Mouse (Mus musculus): ENCODE results near the gene Traf3ip3.

Traf3ip3 gene

GRCm38 (mm10) chr1:193207503-193207902 lies 6.0 kb upstream of the Traf3ip3 start, which contains the start of gene Lamb3:
TSS of gene Lamb3 (plus strand) at chr1:193207699.
- DNase-seq (ENCODE audit: low read depth) = peak; percentile 50

DNA sequence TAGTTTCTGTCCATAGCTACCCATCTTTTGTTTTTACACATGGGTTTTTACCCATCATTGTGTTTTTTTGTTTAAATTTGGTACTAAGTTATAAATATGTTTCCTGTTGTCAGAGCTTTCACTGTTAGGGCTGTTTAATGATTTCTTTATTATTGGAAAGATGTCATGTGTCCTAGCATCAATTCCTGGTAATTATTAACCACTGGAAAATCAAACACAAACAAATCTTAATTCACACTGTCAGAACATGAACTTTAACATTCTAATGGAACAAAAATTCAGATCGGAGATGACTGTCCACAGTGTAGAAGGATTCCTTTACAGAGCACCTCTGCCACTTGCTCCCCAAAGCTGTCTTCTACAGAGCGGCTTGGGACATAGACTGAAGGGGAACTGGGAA lies 3.9 kb upstream of the Traf3ip3 start:
- no peak for DNase-seq (ENCODE audit: low read depth)

- no peak for DNase-seq (ENCODE audit: low read depth)
Observed at GRCm38 (mm10) chr1:193203821-193204220, 2.3 kb upstream of the Traf3ip3 start.

- DNase-seq (ENCODE audit: low read depth) = no peak
Observed at GRCm38 (mm10) chr1:193200640-193201382, 692 bp downstream of the Traf3ip3 start.

- DNase-seq (ENCODE audit: low read depth) = peak; percentile 51
Observed at GRCm38 (mm10) chr1:193198312-193198711, 3.2 kb downstream of the Traf3ip3 start.

GRCm38 (mm10) chr1:193197494-193198205 lies 3.9 kb downstream of the Traf3ip3 start:
- no peak for DNase-seq (ENCODE audit: low read depth)

- DNase-seq (ENCODE audit: low read depth) = no peak
Observed at GRCm38 (mm10) chr1:193195169-193195810, 6.2 kb downstream of the Traf3ip3 start.

DNA sequence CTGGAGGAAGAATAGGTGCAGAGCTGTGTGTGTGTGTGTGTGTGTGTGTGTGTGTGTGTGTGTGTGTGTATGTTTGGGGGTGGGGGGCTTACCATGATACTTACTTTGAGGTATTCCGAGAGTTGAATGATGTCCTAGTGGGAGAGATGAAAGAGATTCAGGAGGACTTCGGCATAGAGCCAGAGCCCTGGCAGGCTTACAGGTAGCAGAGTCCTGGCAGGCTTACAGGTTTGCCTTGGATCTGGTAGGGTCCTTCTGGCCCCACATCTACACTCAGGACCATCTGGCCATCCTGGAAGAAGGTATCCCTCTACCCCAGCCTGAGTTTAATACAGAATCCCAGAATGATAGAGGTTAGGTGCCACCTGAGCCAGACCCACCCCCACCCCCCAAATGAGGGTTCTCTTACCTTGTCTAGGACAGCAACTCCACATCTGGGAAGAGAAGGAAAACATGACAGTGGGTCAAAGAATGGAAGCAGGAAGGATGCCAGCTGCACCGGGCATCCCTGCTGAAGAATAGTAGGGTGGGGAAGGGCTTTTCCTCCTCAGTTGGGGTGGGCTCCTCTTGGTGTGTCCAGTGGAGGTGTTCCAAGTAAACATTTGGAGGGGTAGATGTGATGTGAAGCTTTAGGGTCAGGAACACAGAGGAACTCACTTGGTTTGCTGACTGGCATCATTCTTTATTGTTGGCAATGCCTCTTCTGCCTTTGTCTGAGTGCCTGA lies 6.9 kb downstream of the Traf3ip3 start:
- no peak for DNase-seq (ENCODE audit: low read depth)

DNA sequence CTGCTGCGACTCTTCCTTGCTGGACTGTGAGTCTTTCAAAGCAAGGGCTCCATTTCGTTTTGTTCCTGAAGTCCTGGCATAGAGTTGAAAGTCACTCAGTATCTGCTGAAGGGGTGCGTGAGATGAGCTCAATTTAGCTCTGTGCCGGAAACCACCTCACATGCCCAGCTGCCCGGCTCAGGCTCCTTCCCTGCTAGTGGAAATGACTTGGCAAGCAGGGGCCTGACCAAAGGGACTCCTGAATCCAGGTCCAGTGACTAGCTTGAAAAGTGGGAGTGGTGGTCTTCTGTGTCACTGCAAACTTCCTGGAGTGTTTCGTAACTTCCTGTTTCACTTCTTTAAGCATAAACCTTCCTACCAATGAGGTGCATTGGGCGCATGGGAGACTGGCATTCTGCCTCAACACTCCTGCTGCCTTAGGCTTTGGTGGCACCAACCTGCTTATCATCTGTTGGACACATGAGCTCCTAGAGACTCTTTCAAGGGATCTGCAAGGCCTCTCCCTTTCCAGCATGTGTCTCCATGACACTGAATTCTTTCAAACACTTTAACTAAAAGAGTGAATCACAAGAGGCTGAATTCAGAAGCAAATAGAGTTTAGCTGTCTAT lies 9.7 kb downstream of the Traf3ip3 start:
- DNase-seq (ENCODE audit: low read depth) = no peak

- peak; percentile 43 for DNase-seq (ENCODE audit: low read depth)
Observed at GRCm38 (mm10) chr1:193189771-193190170, 11.7 kb downstream of the Traf3ip3 start.

DNA sequence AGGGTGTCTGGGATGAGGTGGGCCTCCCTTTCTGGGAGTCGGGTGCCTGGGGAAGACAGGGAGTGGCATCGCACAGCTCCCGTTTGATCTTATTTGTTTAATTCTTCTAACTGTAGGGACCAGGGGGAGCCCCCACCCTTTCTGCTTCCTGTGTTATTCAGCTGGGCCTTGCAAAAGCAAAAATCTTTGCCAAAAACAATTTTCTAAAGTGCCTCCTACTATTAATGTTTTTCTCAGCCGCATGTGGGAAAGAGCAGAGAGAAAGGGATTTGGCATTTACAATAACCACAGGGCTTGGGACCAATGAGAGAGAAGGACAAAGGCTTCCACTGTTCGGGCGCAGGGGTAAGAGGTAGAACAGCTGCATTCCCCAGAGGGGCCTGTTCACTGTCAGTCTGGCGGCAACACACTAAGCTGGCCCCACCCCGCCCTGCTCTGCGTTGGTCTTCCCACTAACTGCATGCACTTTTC lies 12.3 kb downstream of the Traf3ip3 start:
- DNase-seq (ENCODE audit: low read depth) = peak; percentile 64

GRCm38 (mm10) chr1:193188257-193188656 lies 13.2 kb downstream of the Traf3ip3 start:
- no peak for DNase-seq (ENCODE audit: low read depth)

DNA sequence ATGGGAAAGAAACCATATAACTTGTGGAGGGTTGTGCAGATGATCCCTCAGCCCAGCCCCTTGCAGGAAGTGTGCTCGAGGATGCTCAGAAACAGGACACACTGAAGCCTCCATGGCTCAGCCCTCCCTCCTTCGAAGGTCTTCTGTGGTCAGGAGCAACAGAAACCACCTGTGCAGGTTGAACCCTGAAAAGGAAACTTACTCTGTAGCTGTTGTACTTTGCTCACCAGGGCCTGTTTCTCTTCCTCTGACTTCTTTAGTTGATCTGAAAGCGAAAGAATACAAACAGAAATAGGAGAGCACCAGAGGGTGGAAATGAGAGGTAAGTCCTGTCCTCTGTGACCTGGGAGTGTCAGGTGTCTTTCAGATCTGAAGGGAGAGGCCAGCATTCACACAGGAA lies 20.4 kb downstream of the Traf3ip3 start:
- DNase-seq (ENCODE audit: low read depth) = peak; percentile 69

GRCm38 (mm10) chr1:193174143-193174733 lies 27.3 kb downstream of the Traf3ip3 start:
- no peak for DNase-seq (ENCODE audit: low read depth)

- no peak for DNase-seq (ENCODE audit: low read depth)
Observed at GRCm38 (mm10) chr1:193173810-193174129, 27.7 kb downstream of the Traf3ip3 start.

GRCm38 (mm10) chr1:193172991-193173809 lies 28.3 kb downstream of the Traf3ip3 start:
- DNase-seq (ENCODE audit: low read depth) = peak; percentile 100

DNA sequence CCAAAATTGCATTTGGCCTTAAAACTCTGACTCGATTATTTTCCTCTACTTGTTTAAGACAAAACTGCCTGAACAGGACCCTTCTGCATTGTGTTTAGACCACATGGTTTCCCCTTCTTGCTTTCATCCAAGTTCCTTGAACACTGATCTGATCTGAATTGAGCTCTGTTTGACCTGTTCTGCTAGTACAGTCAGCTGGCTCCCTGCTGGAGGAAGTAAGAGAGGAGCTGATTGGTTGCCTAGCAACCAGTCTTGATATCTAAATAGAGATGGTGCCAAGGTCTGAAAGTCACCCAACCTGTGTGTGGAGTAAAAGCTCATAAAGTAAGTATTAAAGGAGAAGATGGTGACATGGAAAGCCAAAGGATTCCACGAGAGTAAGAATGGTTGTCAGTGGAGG lies 31.6 kb downstream of the Traf3ip3 start:
- peak; percentile 82 for DNase-seq (ENCODE audit: low read depth)

- DNase-seq (ENCODE audit: low read depth) = peak; percentile 51
Observed at GRCm38 (mm10) chr1:193169228-193169627, 32.3 kb downstream of the Traf3ip3 start.

DNA sequence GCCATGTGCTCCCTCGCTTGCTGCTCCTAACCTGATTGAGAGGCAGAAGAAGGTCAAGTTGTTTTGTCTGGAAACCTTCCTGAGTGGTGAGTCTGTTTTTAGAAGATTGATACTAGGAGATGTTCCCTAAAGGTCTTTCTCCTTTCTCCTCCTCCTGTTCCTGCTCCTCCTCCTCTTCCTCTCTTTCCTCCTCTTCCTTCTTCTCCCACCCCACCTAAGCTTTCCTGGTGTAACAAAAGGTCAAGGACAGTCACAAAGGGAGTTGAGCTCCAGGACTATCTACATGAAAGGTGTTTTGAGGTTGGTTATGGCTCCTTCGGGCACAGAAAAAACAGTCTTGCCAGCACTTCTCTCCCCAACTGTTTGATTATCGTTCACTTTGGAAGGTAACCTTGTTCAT lies 33.8 kb downstream of the Traf3ip3 start, which contains the start of gene A130010J15Rik:
Gene A130010J15Rik, plus strand, starts transcription at position 301 of the 400 bp plus-strand sequence.
- no peak for DNase-seq (ENCODE audit: low read depth)

DNA sequence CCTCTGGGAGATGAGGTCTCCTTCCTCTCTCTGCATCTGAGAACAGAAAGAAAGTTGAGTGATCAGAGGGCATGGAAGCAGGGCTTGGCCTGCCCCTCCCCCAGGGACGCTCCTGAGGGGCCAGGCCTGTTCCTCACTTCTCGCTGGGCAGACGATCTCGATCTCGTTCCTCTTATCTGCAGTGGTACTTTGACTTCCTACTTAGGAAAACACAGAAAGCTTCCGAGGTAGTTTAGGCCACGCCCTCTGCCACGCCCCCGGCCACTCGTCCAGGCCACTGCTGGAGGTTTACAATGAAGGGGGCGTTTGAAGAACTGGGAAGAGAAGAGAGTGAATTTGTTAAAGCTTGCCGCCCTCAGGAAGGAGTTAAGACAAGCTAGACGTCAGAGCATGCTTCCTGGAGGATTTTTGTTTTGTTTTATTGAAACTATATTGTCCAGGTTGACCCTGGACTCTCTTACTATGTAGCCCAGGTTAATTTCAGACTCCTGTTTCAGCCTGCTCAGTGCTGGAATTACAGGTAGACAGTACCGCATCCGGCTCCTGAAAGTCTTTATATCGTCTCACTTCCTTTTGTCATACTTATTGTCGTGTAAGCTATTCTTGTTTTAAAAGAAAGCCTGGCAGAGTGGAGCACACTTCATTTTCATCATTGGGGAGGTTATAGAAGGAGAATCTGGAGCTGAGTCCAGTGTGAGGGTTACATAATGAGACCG lies 41.0 kb downstream of the Traf3ip3 start:
- DNase-seq (ENCODE audit: low read depth) = peak; percentile 64

All from naive thymus-derived CD4-positive, alpha-beta T cell, adult 2 months (primary cell).